Comparison of ENCODE assay signal across 9 mouse cellular contexts in the genomic region with DNA sequence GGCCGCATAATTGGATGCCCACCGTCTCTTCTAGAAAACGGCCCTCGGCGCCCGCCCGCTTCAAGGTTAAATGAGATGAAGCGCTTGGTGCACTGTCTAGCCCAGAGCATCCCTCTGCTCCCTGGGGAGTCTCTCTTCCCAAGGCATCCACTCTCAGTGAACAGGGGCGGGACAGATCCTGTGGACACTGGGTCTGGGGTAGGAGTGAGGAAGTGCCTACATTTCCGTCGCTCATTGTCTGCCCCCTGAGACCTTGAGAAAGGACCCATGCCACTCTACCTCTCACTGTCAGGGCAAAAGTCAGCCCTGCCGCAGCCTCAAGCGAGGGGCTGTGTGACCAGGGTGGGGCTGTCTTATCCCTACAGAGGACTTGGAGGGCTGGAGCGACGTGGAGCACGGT. TPM values are rescaled to one million over a fixed set of nuclear protein-coding genes. Genes with fewer than 3 reads are reported as not detected.
DNase-seq lines count a peak whose midpoint lies in the region; ATAC-seq and TF ChIP-seq lines count a peak whose summit lies in the region.
"Had no signal": no experiment of that assay in that cellular context is flagged by ENCODE, and none has a peak within 500 bp of the region (broad histone marks: within the 10 kb centered on the region; RNA-seq: fewer than 3 reads in every experiment).

No protein-coding gene starts in this region.

- H3K4me1 ChIP-seq in heart, embryonic 13.5 days = peaks cover 28% of the 10 kb centered on the region
- H3K4me1 ChIP-seq in bone marrow macrophage, adult 2 months (ENCODE audit: control insufficient read depth, insufficient read depth, low read length) = no peaks in the 10 kb centered on the region
- peaks cover 64% of the 10 kb centered on the region for H3K4me1 ChIP-seq in hindbrain, embryonic 10.5 days (replicated peaks)
- H3K4me1 ChIP-seq in midbrain, embryonic 12.5 days = peaks cover 39% of the 10 kb centered on the region

- H3K4me2 ChIP-seq in heart, embryonic 13.5 days = peak overlapping the region; percentile 72
- H3K4me2 ChIP-seq in midbrain, embryonic 12.5 days (replicated peaks) = peak overlapping the region; percentile 57

- DNase-seq in heart, postnatal 25 days (ENCODE audit: low spot score) = no peak
- peak; percentile 19 for DNase-seq in hindbrain, embryonic 10.5 days (ENCODE audit: low spot score)
- DNase-seq in embryo, embryonic 9.5 days (ENCODE audit: extremely low spot score) = no peak
- no peak for DNase-seq in left cerebral cortex, postnatal 25 days (ENCODE audit: low spot score in 2 of 2)
- DNase-seq in thymus, postnatal 36 days = no peak

- TF ChIP-seq CTCF in bone marrow macrophage, adult 2 months (IDR thresholded peaks at IDR 0.05; ENCODE audit: low read depth, low read length) = no peak

- ATAC-seq in heart, embryonic 13.5 days (ENCODE audit: extremely low read depth, insufficient number of reproducible peaks, low FRiP score, low TSS enrichment) = no peak
- no peak for ATAC-seq in midbrain, embryonic 12.5 days (ENCODE audit: low FRiP score, low read depth)

- H3K9ac ChIP-seq in heart, embryonic 13.5 days = no peak overlapping the region
- H3K9ac ChIP-seq in midbrain, embryonic 12.5 days (replicated peaks) = 0 out of 2 replicates have a peak overlapping the region, but pooled peaks have one; percentile 41

- intact Hi-C loops in heart, postnatal 25 days (cut with DNase I) = no loop called here
- intact Hi-C loops in left cerebral cortex, postnatal 25 days (cut with DNase I) = loop anchor here (1.0 kb wide), 1 partner anchor 50 kb away; no protein-coding TSS in a partner anchor

- H3K27me3 ChIP-seq in heart, embryonic 13.5 days (replicated peaks) = peaks cover 91% of the 10 kb centered on the region
- H3K27me3 ChIP-seq in hindbrain, embryonic 10.5 days (ENCODE audit: insufficient read depth, poor library complexity, severe bottlenecking) = peaks cover 87% of the 10 kb centered on the region
- H3K27me3 ChIP-seq in midbrain, embryonic 12.5 days = peaks cover 85% of the 10 kb centered on the region

- H3K9me3 ChIP-seq in heart, embryonic 13.5 days = no peaks in the 10 kb centered on the region
- H3K9me3 ChIP-seq in hindbrain, embryonic 10.5 days = no peaks in the 10 kb centered on the region
- H3K9me3 ChIP-seq in midbrain, embryonic 12.5 days = no peaks in the 10 kb centered on the region

- H3K27ac ChIP-seq in heart, embryonic 13.5 days (replicated peaks) = no peak overlapping the region
- H3K27ac ChIP-seq in bone marrow macrophage, adult 2 months (ENCODE audit: insufficient read depth, low read depth, low read length) = no peak overlapping the region
- no peak overlapping the region for H3K27ac ChIP-seq in hindbrain, embryonic 10.5 days
- H3K27ac ChIP-seq in midbrain, embryonic 12.5 days (replicated peaks) = no peak overlapping the region

- peak overlapping the region; percentile 45 for H3K4me3 ChIP-seq in heart, embryonic 13.5 days
- H3K4me3 ChIP-seq in bone marrow macrophage, adult 2 months (ENCODE audit: insufficient read depth, low read length) = 0 out of 2 replicates have a peak overlapping the region, but pooled peaks have one; percentile 26
- H3K4me3 ChIP-seq in hindbrain, embryonic 10.5 days = peak overlapping the region; percentile 47
- peak overlapping the region; percentile 30 for H3K4me3 ChIP-seq in midbrain, embryonic 12.5 days

- WGBS in heart, embryonic 13.5 days = under 1% methylated on average over 16 of the region's 16 CpGs
- under 1% methylated on average over 16 of the region's 16 CpGs for WGBS in hindbrain, embryonic 10.5 days
- WGBS in midbrain, embryonic 12.5 days = 0% methylated on average over 16 of the region's 16 CpGs

- no peak for TF ChIP-seq POLR2A in bone marrow macrophage, adult 2 months (IDR thresholded peaks at IDR 0.05; ENCODE audit: borderline replicate concordance, low read depth, low read length)

- H3K36me3 ChIP-seq in heart, embryonic 13.5 days = no peaks in the 10 kb centered on the region
- no peaks in the 10 kb centered on the region for H3K36me3 ChIP-seq in hindbrain, embryonic 10.5 days
- no peaks in the 10 kb centered on the region for H3K36me3 ChIP-seq in midbrain, embryonic 12.5 days

RNA-seq across cellular contexts. Expression of a gene that starts 4.0 kb away (rescaled TPM):
- 1.0 and 1.6 TPM in 2 replicates for polyA plus RNA-seq in heart, embryonic 13.5 days (2015; fragmentation: Nextera tagmentation; extraction: Ambion mirVana)
- under 1 TPM in 1 of 2 experiments, not detected in 1; 0.20 TPM for total RNA-seq in heart, postnatal 25 days (2021)
- polyA plus RNA-seq in bone marrow macrophage, adult 2 months (2012; ENCODE audit: insufficient read depth, insufficient read length, missing spikeins) = 0.43 TPM in 1 of 2 replicates, not detected in the other
- polyA plus RNA-seq in hindbrain, embryonic 10.5 days (2016; fragmentation: Nextera tagmentation; extraction: Ambion mirVana) = 3.3 and 4.6 TPM in 2 replicates
- 1.5 and 2.1 TPM in 2 replicates for polyA plus RNA-seq in midbrain, embryonic 12.5 days (2016; fragmentation: Nextera tagmentation; extraction: Ambion mirVana)
- 10 to 100 TPM; 86.8 to 87.2 TPM for total RNA-seq in left cerebral cortex, postnatal 25 days (2021)
- polyA plus RNA-seq: CD4-positive, CD25-positive, alpha-beta regulatory T cell, adult 4 months had no signal

RNA-seq across cellular contexts. Expression of a gene that starts 4.2 kb away (rescaled TPM):
- polyA plus RNA-seq in heart, embryonic 13.5 days (2015; fragmentation: Nextera tagmentation; extraction: Ambion mirVana) = 20.9 and 26.9 TPM in 2 replicates
- total RNA-seq in heart, postnatal 25 days (2021) = 10 to 100 TPM; 16.0 to 16.9 TPM
- 5.9 and 8.3 TPM in 2 replicates for polyA plus RNA-seq in bone marrow macrophage, adult 2 months (2012; ENCODE audit: insufficient read depth, insufficient read length, missing spikeins)
- polyA plus RNA-seq in hindbrain, embryonic 10.5 days (2016; fragmentation: Nextera tagmentation; extraction: Ambion mirVana) = 48.0 and 86.5 TPM in 2 replicates
- 77.4 and 79.8 TPM in 2 replicates for polyA plus RNA-seq in midbrain, embryonic 12.5 days (2016; fragmentation: Nextera tagmentation; extraction: Ambion mirVana)
- total RNA-seq in left cerebral cortex, postnatal 25 days (2021) = 100 to 1,000 TPM; 133 to 134 TPM

RNA-seq across cellular contexts. Expression of a gene that starts 12.5 kb away (rescaled TPM):
- polyA plus RNA-seq in heart, embryonic 13.5 days (2015; fragmentation: Nextera tagmentation; extraction: Ambion mirVana) = 18.6 and 19.6 TPM in 2 replicates
- total RNA-seq in heart, postnatal 25 days (2021) = 10 to 100 TPM; 34.5 to 37.5 TPM
- polyA plus RNA-seq in bone marrow macrophage, adult 2 months (2012; ENCODE audit: insufficient read depth, insufficient read length, missing spikeins) = 34.9 and 37.8 TPM in 2 replicates
- polyA plus RNA-seq in hindbrain, embryonic 10.5 days (2016; fragmentation: Nextera tagmentation; extraction: Ambion mirVana) = 11.0 and 15.6 TPM in 2 replicates
- polyA plus RNA-seq in midbrain, embryonic 12.5 days (2016; fragmentation: Nextera tagmentation; extraction: Ambion mirVana) = 14.6 and 17.1 TPM in 2 replicates
- 10 to 100 TPM; 26.9 to 28.0 TPM for total RNA-seq in left cerebral cortex, postnatal 25 days (2021)

RNA-seq across cellular contexts. Expression of a gene that starts 34.0 kb away (rescaled TPM):
- polyA plus RNA-seq in heart, embryonic 13.5 days (2015; fragmentation: Nextera tagmentation; extraction: Ambion mirVana) = 0.03 and 0.05 TPM in 2 replicates
- total RNA-seq in heart, postnatal 25 days (2021) = under 1 TPM; 0.05 to 0.11 TPM
- 0.20 TPM in 1 of 2 replicates, not detected in the other for polyA plus RNA-seq in bone marrow macrophage, adult 2 months (2012; ENCODE audit: insufficient read depth, insufficient read length, missing spikeins)
- polyA plus RNA-seq in hindbrain, embryonic 10.5 days (2016; fragmentation: Nextera tagmentation; extraction: Ambion mirVana) = 6.5 and 13.1 TPM in 2 replicates
- polyA plus RNA-seq in midbrain, embryonic 12.5 days (2016; fragmentation: Nextera tagmentation; extraction: Ambion mirVana) = 16.7 and 16.8 TPM in 2 replicates
- under 1 TPM; 0.28 to 0.37 TPM for total RNA-seq in left cerebral cortex, postnatal 25 days (2021)
- polyA plus RNA-seq: CD4-positive, CD25-positive, alpha-beta regulatory T cell, adult 4 months had no signal

RNA-seq across cellular contexts. Expression of a gene that starts 34.3 kb away (rescaled TPM):
- 33.3 and 39.0 TPM in 2 replicates for polyA plus RNA-seq in heart, embryonic 13.5 days (2015; fragmentation: Nextera tagmentation; extraction: Ambion mirVana)
- total RNA-seq in heart, postnatal 25 days (2021) = 10 to 100 TPM; 11.9 to 12.8 TPM
- polyA plus RNA-seq in bone marrow macrophage, adult 2 months (2012; ENCODE audit: insufficient read depth, insufficient read length, missing spikeins) = 30.5 and 30.6 TPM in 2 replicates
- polyA plus RNA-seq in hindbrain, embryonic 10.5 days (2016; fragmentation: Nextera tagmentation; extraction: Ambion mirVana) = 74.3 and 86.9 TPM in 2 replicates
- 94.7 and 95.2 TPM in 2 replicates for polyA plus RNA-seq in midbrain, embryonic 12.5 days (2016; fragmentation: Nextera tagmentation; extraction: Ambion mirVana)
- 10 to 100 TPM; 11.2 to 14.9 TPM for total RNA-seq in left cerebral cortex, postnatal 25 days (2021)
